Mouse (Mus musculus) kidney, embryonic 15.5 days (tissue): Measurements from ENCODE around the gene Ppp2r5e. TPM values are rescaled to one million over a fixed set of nuclear protein-coding genes. Genes with fewer than 3 reads are reported as not detected.
A peak's percentile ranks its signal among the peaks of the same experiment; 100 is the strongest.

Experiments
- ATAC-seq: fragments of 200-750 bp; cut with Nextera tagmentation; replicated peaks from 2 replicates; pipeline ENCODE4 v1.8.0; 2017; ENCODE audit warnings: moderate TSS enrichment; ENCODE audit not compliant: low FRiP score
- H3K27ac ChIP-seq: fragments of 300-500 bp; sonication (generic); 2 replicates; pipeline ENCODE4 v1.5.1; 2015; ENCODE audit warnings: mild to moderate bottlenecking, inconsistent platforms
- H3K27me3 ChIP-seq: fragments of 300-500 bp; sonication (generic); 2 replicates; pipeline ENCODE4 v1.6.1; 2015; ENCODE audit warnings: inconsistent platforms
- H3K36me3 ChIP-seq: fragments of 300-500 bp; sonication (generic); 2 replicates; pipeline ENCODE4 v1.6.1; 2015; ENCODE audit warnings: inconsistent platforms
- H3K4me1 ChIP-seq: fragments of 300-500 bp; sonication (generic); 2 replicates; pipeline ENCODE4 v1.6.1; 2015; ENCODE audit warnings: inconsistent platforms
- H3K4me2 ChIP-seq: fragments of 300-500 bp; sonication (generic); 2 replicates; pipeline ENCODE4 v1.6.1; 2015; ENCODE audit warnings: moderate library complexity, mild to moderate bottlenecking, inconsistent platforms
- H3K4me3 ChIP-seq: fragments of 300-500 bp; sonication (generic); replicated peaks from 2 replicates; pipeline ENCODE4 v1.5.1; 2015; ENCODE audit warnings: mild to moderate bottlenecking, inconsistent platforms
- H3K9ac ChIP-seq: fragments of 300-500 bp; sonication (generic); 2 replicates; pipeline ENCODE4 v1.6.1; 2015; ENCODE audit warnings: mild to moderate bottlenecking, inconsistent platforms
- H3K9me3 ChIP-seq: fragments of 300-500 bp; sonication (generic); replicated peaks from 2 replicates; pipeline ENCODE4 v1.6.1; 2016; ENCODE audit warnings: inconsistent platforms
- WGBS: fragments of 180-500 bp; shearing (Covaris S2); methylation state at CpG from one replicate; pipeline ENCODE4 v1.1.7; 2015; ENCODE audit warnings: mixed read lengths; 5-methylcytosine and 5-hydroxymethylcytosine counted together
- polyA plus RNA-seq: library from polyadenylated mRNA; unstranded; fragments of >200 nt; fragmentation: Nextera tagmentation; extraction: Ambion mirVana; gene quantifications from 2 replicates; pipeline ENCODE4 v1.2.1, GENCODE M21; 2015

Ppp2r5e gene
- polyA plus RNA-seq, 1 experiment from 2014 or later = 12.4 TPM

- peak; percentile 22; the same call in 1 of the 2 replicates for ATAC-seq
- H3K9me3 ChIP-seq = no peaks in the 10 kb centered on the region
- no peaks in the 10 kb centered on the region for H3K36me3 ChIP-seq
- 48% methylated on average over 2 of the region's 2 CpGs for WGBS
- H3K4me2 ChIP-seq = no peak overlapping the region
- 0 out of 2 replicates have a peak overlapping the region, but pooled peaks have one; percentile 7 for H3K27ac ChIP-seq
- H3K4me3 ChIP-seq = no peak overlapping the region
- peaks cover 27% of the 10 kb centered on the region for H3K4me1 ChIP-seq
- H3K27me3 ChIP-seq = no peaks in the 10 kb centered on the region
- H3K9ac ChIP-seq = no peak overlapping the region
These were observed 64.2 kb downstream of the Ppp2r5e start for GRCm38 (mm10) chr12:75531895-75532294.

GRCm38 (mm10) chr12:75528857-75529808, 66.9 kb downstream of the Ppp2r5e start:
- no peak overlapping the region for H3K4me3 ChIP-seq
- ATAC-seq = 0 out of 2 replicates have a peak, but pooled peaks have one; percentile 30
- WGBS = 74% methylated on average over 7 of the region's 7 CpGs
- H3K36me3 ChIP-seq = no peaks in the 10 kb centered on the region
- H3K27me3 ChIP-seq = no peaks in the 10 kb centered on the region
- peak overlapping the region; percentile 66 for H3K27ac ChIP-seq
- H3K9ac ChIP-seq = no peak overlapping the region
- H3K4me2 ChIP-seq = no peak overlapping the region
- peaks cover 26% of the 10 kb centered on the region for H3K4me1 ChIP-seq
- no peaks in the 10 kb centered on the region for H3K9me3 ChIP-seq

GRCm38 (mm10) chr12:75528300-75528699, 67.7 kb downstream of the Ppp2r5e start:
- no peaks in the 10 kb centered on the region for H3K36me3 ChIP-seq
- no peak for ATAC-seq
- no peak overlapping the region for H3K4me2 ChIP-seq
- H3K27me3 ChIP-seq = no peaks in the 10 kb centered on the region
- peaks cover 26% of the 10 kb centered on the region for H3K4me1 ChIP-seq
- 92% methylated on average over 1 of the region's 1 CpGs for WGBS
- no peaks in the 10 kb centered on the region for H3K9me3 ChIP-seq
- H3K27ac ChIP-seq = no peak overlapping the region
- H3K9ac ChIP-seq = no peak overlapping the region
- H3K4me3 ChIP-seq = no peak overlapping the region

GRCm38 (mm10) chr12:75524199-75524598, 71.8 kb downstream of the Ppp2r5e start:
- no peaks in the 10 kb centered on the region for H3K27me3 ChIP-seq
- no peaks in the 10 kb centered on the region for H3K9me3 ChIP-seq
- H3K27ac ChIP-seq = no peak overlapping the region
- no peak overlapping the region for H3K4me3 ChIP-seq
- 37% methylated on average over 3 of the region's 3 CpGs for WGBS
- no peaks in the 10 kb centered on the region for H3K36me3 ChIP-seq
- no peak overlapping the region for H3K4me2 ChIP-seq
- peaks cover 11% of the 10 kb centered on the region for H3K4me1 ChIP-seq
- no peak overlapping the region for H3K9ac ChIP-seq
- ATAC-seq = no peak

- H3K9ac ChIP-seq = no peak overlapping the region
- no peak overlapping the region for H3K4me3 ChIP-seq
- H3K4me2 ChIP-seq = no peak overlapping the region
- no peaks in the 10 kb centered on the region for H3K9me3 ChIP-seq
- H3K4me1 ChIP-seq = peaks cover 7% of the 10 kb centered on the region
- 78% methylated on average over 2 of the region's 2 CpGs for WGBS
- no peak for ATAC-seq
- H3K27me3 ChIP-seq = no peaks in the 10 kb centered on the region
- no peak overlapping the region for H3K27ac ChIP-seq
- no peaks in the 10 kb centered on the region for H3K36me3 ChIP-seq
These were observed 73.1 kb downstream of the Ppp2r5e start for GRCm38 (mm10) chr12:75522931-75523330.

- Histone ChIP-seq H3K9me3 (no peaks in the 10 kb centered on the region), H3K27me3 (no peaks in the 10 kb centered on the region), H3K9ac (no peak overlapping the region), H3K4me3 (no peak overlapping the region), H3K4me1 (peaks cover 7% of the 10 kb centered on the region), H3K4me2 (no peak overlapping the region), H3K36me3 (no peaks in the 10 kb centered on the region), H3K27ac (no peak overlapping the region)
- WGBS = 89% methylated on average over 2 of the region's 2 CpGs
- no peak for ATAC-seq
These were observed 73.7 kb downstream of the Ppp2r5e start for GRCm38 (mm10) chr12:75522360-75522759.

GRCm38 (mm10) chr12:75520395-75520794, 75.7 kb downstream of the Ppp2r5e start:
- no peak overlapping the region for H3K27ac ChIP-seq
- 74% methylated on average over 3 of the region's 3 CpGs for WGBS

GRCm38 (mm10) chr12:75519181-75519940, 76.7 kb downstream of the Ppp2r5e start:
- H3K36me3 ChIP-seq = peaks cover 11% of the 10 kb centered on the region
- H3K9ac ChIP-seq = no peak overlapping the region
- H3K4me2 ChIP-seq = no peak overlapping the region
- no peaks in the 10 kb centered on the region for H3K9me3 ChIP-seq
- no peak overlapping the region for H3K4me3 ChIP-seq
- H3K4me1 ChIP-seq = peaks cover 7% of the 10 kb centered on the region
- no peak overlapping the region for H3K27ac ChIP-seq
- WGBS = 92% methylated on average over 10 of the region's 10 CpGs
- H3K27me3 ChIP-seq = no peaks in the 10 kb centered on the region
- ATAC-seq = no peak

More at GRCm38 (mm10) chr12:75520395-75520794, 75.7 kb downstream of the Ppp2r5e start:
- Histone ChIP-seq H3K9me3 (no peaks in the 10 kb centered on the region), H3K4me2 (no peak overlapping the region), H3K36me3 (peaks cover 1% of the 10 kb centered on the region), H3K9ac (no peak overlapping the region), H3K4me1 (peaks cover 7% of the 10 kb centered on the region), H3K27me3 (no peaks in the 10 kb centered on the region), H3K4me3 (no peak overlapping the region)
- no peak for ATAC-seq

GRCm38 (mm10) chr12:75515301-75515906, 80.6 kb downstream of the Ppp2r5e start:
- no peak for ATAC-seq
- H3K4me3 ChIP-seq = no peak overlapping the region
- no peak overlapping the region for H3K27ac ChIP-seq
- no peak overlapping the region for H3K9ac ChIP-seq
- no peaks in the 10 kb centered on the region for H3K9me3 ChIP-seq
- 28% methylated on average over 10 of the region's 10 CpGs for WGBS
- H3K4me2 ChIP-seq = no peak overlapping the region
- peaks cover 3% of the 10 kb centered on the region for H3K4me1 ChIP-seq
- H3K27me3 ChIP-seq = no peaks in the 10 kb centered on the region
- peaks cover 21% of the 10 kb centered on the region for H3K36me3 ChIP-seq

- H3K36me3 ChIP-seq = peaks cover 25% of the 10 kb centered on the region
- no peak overlapping the region for H3K4me3 ChIP-seq
- no peak overlapping the region for H3K4me2 ChIP-seq
- no peaks in the 10 kb centered on the region for H3K9me3 ChIP-seq
- H3K27me3 ChIP-seq = no peaks in the 10 kb centered on the region
- no peak for ATAC-seq
- H3K27ac ChIP-seq = no peak overlapping the region
- H3K9ac ChIP-seq = no peak overlapping the region
- no peaks in the 10 kb centered on the region for H3K4me1 ChIP-seq
- 93% methylated on average over 2 of the region's 2 CpGs for WGBS
These were observed 84.5 kb downstream of the Ppp2r5e start for GRCm38 (mm10) chr12:75511520-75511919.

- WGBS = 64% methylated on average over 6 of the region's 6 CpGs
- Histone ChIP-seq H3K27ac (no peak overlapping the region), H3K4me1 (no peaks in the 10 kb centered on the region), H3K27me3 (no peaks in the 10 kb centered on the region), H3K36me3 (0 out of 2 replicates have a peak, but pooled peaks cover 4% of the 10 kb centered on the region), H3K9ac (no peak overlapping the region), H3K9me3 (no peaks in the 10 kb centered on the region), H3K4me2 (no peak overlapping the region), H3K4me3 (no peak overlapping the region)
- ATAC-seq = no peak
These were observed 90.9 kb downstream of the Ppp2r5e start for GRCm38 (mm10) chr12:75504991-75505650.
